Mouse (Mus musculus) embryo, embryonic 10 days (tissue): Measurements from ENCODE around the gene Cryga.
A peak's percentile ranks its signal among the peaks of the same experiment; 100 is the strongest.

Experiments
- DNase-seq: peaks from one replicate; pipeline ENCODE4 v3.0.0-alpha.2; 2015; ENCODE audit warnings: low spot score

Cryga gene

GRCm38 (mm10) chr1:65103273-65103672 is at the start of gene Cryga:
Gene Cryga (minus strand): TSS chr1:65103373.
- no peak for DNase-seq

GRCm38 (mm10) chr1:65147971-65148370 is 44.8 kb upstream of the Cryga start:
- no peak for DNase-seq

DNA sequence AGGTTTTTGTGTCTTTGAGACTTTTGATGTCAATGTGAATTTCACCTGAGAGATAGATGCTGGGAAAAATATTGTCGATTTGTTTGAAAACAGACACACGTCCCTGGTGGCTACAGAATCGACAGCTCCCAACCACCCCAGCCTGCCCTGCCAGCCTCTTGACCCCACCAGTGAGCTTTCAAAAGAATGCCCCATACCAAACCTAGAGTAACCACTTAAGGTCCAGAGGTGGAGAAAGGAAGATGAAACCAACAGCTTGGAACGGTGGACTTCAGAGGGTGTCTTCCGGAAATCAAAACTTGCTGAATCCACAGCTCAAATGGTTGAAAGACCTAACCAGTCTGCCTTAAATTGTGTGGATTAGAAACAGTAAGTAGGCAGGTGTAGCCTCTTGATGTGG is 44.2 kb upstream of the Cryga start:
- DNase-seq = no peak

DNA sequence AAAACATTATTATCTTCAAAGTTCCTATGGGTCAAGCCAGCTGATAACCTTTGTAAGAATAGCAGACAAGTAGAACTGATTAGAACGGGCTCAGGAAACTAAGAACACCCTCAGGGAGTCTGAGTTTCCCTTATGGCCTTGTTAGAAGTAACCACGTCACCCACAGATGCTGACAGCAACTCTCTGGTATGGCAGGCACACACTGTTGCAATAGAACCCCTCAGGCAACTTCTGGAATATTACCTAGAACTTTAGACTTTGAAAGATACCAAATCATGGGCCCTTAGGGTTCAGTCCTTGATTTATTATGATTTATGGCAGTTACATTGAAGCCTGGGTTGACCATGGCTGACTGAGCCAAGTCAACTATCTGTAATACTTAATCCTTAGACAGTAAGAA is 43.4 kb upstream of the Cryga start:
- no peak for DNase-seq

- DNase-seq = no peak
Observed at GRCm38 (mm10) chr1:65144783-65145182, 41.6 kb upstream of the Cryga start.

DNA sequence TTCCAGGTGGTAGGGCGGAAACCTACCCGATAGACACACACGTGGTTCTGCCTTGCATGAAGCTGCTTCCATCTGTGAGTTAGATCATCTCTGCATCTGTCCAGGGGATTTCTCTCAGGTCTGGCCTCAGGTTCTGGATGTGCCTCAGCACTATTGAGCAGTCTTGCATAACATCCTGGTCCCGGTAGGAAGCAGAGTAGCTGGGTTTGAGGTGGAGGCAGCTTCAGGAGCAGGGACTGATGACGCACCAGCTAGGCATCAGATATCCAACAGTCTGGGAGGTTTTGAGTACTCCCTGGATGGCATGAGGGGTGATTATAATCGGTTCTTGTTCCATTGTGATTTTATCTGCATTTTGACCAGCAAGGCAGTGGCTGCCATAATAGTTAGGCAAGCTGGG is 34.4 kb upstream of the Cryga start:
- DNase-seq = no peak

DNA sequence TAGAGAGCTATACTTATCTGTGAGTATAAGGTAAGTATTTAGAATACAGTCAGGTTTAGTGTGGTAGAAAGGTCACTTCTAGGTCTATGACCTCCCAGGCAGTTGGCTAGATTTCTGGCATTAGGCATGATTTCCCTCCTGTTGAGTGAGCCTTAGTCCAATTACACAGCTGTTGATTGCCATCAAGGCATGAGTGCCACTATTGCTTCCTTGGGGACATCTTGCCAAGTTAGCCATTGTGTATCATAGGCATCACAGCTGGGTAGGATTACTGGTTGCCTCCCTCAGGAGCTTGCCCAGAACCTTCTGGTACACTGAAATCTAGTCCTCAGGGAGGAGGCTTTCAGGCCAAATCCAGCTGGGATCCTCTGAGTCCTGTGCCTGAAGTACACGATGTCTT is 29.7 kb upstream of the Cryga start:
- no peak for DNase-seq

DNA sequence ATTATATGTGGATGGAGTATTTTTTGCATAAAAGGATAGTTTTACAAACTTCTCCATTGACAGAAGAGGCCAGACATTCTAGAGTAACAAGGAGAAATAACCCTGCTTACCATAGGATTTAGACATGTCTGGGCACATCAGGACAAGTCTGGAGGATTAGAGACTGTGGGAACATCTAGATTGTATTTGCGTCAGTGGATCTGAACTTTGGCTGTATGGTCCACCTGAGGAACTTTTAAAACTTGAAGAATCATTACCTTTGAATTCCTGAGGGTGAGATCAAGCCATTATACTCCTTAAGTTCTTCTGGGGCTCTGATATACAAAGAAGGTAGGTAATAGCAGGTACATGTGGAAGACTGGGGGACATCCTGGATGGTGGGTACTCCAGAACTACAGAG is 28.5 kb upstream of the Cryga start:
- no peak for DNase-seq

GRCm38 (mm10) chr1:65130226-65130625 is 27.1 kb upstream of the Cryga start:
- DNase-seq = no peak

GRCm38 (mm10) chr1:65129634-65130180 is 26.5 kb upstream of the Cryga start:
- DNase-seq = no peak

DNA sequence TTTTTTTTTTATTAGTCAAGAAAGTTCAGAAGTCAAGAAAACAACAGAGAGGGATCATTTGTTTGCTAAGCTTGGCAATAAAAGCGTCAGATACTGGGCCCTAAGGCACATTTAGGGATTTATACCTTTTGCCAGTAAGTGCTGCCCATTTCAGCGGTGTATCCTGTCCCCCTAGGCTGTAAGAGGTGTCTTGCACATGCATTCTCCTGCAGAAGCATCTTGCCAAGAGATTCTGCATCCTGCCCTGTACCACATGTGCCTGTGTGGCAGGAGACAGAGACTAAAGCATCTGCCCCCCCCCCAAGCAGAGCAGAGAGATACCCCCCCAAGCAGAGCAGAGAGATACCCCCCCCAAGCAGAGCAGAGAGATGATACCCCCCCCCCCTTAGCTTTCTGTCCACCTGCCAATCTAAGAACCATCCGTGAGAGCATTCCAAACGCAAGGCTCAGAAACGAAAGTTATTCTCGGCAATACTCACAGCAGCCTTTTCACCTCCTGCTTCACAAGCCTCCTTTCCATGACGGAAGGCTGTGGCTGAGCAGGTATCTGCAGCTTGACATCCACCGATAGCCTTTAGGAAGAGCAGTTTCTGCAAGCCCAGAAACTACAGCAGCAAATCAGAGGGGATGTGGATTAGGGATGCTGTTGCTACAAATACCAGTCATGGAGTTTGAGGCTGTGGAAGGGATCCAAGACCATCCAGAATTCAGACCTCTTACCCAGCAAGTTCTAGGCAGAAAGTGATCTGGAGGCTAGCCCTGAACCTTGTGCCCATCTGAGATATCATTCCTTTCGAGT is 19.6 kb upstream of the Cryga start, which contains the start of gene D630023F18Rik:
D630023F18Rik (minus strand) TSS at position 641 of the 799 bp plus-strand sequence.
- no peak for DNase-seq

DNA sequence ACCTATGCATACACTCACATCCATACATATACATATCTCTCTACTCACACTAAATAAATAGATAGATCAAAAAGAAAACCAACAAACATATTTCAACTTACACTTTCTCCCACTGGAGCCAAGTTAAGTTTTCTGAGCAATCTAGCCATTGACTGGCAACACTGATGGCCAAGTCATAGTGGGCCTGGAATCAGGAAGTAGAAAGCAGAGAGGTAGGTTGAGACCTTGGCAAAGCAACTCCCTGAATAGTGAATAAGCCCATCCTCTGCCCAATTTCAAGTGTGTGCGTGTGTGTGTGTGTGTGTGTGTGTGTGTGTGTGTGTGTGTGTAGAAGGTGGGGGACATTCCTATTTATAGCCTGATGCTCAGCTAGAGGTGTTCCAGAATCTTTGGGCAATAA is 16.3 kb upstream of the Cryga start, which contains the start of gene Gm28845:
Gm28845 (minus strand) TSS at position 121 of the 400 bp plus-strand sequence.
- no peak for DNase-seq

GRCm38 (mm10) chr1:65118150-65118913 is 15.2 kb upstream of the Cryga start:
- no peak for DNase-seq

- no peak for DNase-seq
Observed at GRCm38 (mm10) chr1:65113536-65114172, 10.5 kb upstream of the Cryga start.

DNA sequence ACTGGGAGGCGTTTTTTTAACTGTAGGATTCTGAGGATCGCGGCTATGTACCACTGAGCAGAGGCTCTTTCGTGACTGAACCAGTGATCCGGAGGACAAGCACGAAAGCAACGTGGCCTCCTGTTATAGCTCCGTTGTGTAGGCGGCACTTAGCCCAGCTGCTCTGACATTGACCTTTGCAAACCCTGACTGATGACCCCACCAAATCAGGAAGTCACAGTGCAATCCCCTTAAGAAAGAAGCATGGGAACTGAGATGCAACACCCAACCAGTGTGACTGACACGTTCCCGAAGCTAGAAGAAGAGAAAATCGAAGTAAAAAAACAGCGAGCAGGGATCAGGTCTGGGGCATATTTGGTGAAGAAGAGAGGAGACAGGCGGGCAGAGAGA is 9.6 kb upstream of the Cryga start:
- peak; percentile 20 for DNase-seq

- DNase-seq = peak; percentile 90
Observed at GRCm38 (mm10) chr1:65112031-65112806, 9.0 kb upstream of the Cryga start.

- no peak for DNase-seq
Observed at GRCm38 (mm10) chr1:65109756-65110435, 6.7 kb upstream of the Cryga start.

DNA sequence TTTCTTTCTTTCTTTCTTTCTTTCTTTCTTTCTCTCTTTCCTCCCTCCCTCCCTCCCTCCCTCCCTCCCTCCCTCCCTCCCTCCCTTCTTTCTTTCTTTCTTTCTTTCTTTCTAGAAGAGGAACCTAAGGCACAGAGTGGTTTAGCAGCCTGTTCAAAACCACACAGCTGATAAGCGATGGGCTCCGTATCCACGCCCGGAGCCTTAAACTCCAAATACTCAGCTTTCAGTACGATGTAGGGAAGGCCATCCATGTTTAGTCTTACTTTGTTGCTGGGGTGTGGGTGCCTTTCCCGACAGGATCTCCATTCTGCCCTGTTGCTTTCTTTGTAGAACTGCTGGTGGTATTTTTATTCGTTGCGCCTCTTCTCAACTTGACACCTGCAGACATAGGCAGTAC is 6.0 kb upstream of the Cryga start:
- no peak for DNase-seq

GRCm38 (mm10) chr1:65107654-65108279 is 4.6 kb upstream of the Cryga start:
- no peak for DNase-seq

- DNase-seq = no peak
Observed at GRCm38 (mm10) chr1:65096953-65097352, 6.2 kb downstream of the Cryga start.

GRCm38 (mm10) chr1:65091566-65091965 is 11.6 kb downstream of the Cryga start:
- DNase-seq = no peak
